Mouse (Mus musculus): ENCODE results near the gene Slc7a15. TPM values are rescaled to one million over a fixed set of nuclear protein-coding genes. Genes with fewer than 3 reads are reported as not detected.

The Slc7a15 gene
- polyA plus RNA-seq, 1 experiment from 2014 or later, result not detected

DNA sequence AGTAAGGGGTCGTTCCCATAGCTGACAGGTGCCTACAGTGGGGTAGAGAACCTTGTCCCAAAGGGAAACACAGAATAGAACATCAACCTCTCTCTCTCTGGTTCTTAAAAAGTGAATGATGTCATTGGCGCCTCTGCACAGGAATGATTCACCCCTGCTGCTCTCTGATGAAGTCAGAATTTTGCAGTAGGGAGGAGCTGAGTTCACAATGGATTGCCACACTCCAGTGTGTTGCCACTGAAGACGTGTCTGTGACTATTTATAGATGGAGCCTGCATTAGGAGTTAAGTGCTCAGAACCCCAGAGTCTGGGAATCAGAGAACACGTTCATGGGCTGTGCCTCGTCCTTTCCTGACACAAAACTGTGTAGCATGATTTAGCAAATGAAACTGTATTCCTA is 89.2 kb downstream of the Slc7a15 start:
- H3K4me3 ChIP-seq (ENCODE audit: low read depth, low read length), result no peak overlapping the region
- no peaks in the 10 kb centered on the region for H3K36me3 ChIP-seq (ENCODE audit: control insufficient read depth, insufficient read depth, low read length)
- no peak overlapping the region for H3K4me2 ChIP-seq (ENCODE audit: low read depth, severe bottlenecking)
- ATAC-seq (ENCODE audit: insufficient number of reproducible peaks, low FRiP score, low TSS enrichment, low read depth) (no peak), DNase-seq (ENCODE audit: low spot score) (no peak)
- no peaks in the 10 kb centered on the region for H3K9me3 ChIP-seq (ENCODE audit: control insufficient read depth, low read length)
- H3K27ac ChIP-seq (replicated peaks; ENCODE audit: low read depth, low read length), result no peak overlapping the region
- H3K9ac ChIP-seq (ENCODE audit: low read length), result no peak overlapping the region
- no peaks in the 10 kb centered on the region for H3K4me1 ChIP-seq (ENCODE audit: control insufficient read depth, insufficient read depth, low read length)
- H3K27me3 ChIP-seq (ENCODE audit: control insufficient read depth, insufficient read depth, low read length), result no peaks in the 10 kb centered on the region
- WGBS, result 75% methylated on average over 5 of the region's 5 CpGs

DNA sequence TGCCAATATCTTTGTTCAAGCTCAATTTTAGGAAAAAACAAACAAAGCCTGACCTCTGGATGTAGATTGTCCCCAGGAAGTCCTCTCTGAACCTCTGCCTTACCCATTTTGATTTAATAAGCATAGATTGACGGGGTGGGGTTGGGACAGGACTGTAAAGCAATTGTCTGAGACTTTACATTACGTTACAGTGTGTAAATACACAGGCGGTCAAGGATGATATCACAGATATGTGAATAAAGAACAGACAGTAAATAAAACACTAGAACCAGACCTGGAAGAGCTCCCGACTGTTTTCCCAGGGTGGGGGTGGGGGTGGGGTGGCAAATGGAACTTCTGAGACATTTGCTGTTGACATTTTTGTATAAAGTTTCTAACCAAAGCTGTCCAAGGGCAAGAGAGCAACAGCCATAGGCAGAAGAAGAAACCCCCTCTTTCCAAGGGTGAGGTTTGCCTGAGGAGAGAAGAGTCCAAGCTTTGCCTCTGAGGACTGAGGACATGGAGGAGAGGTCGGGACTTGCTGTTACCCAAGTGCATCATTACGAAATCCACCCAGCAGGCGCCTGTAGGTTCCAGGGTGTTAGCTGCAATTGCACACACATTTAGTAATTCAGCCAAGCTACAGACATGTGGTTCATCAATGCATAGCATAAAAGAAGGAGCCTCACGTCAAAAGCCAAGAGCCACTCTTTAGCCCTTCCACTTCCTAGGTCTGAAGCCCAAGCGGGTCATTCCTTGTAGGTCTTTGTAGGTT is 91.7 kb downstream of the Slc7a15 start:
- Histone ChIP-seq H3K9me3 (ENCODE audit: control insufficient read depth, low read length) (no peaks in the 10 kb centered on the region), H3K4me1 (ENCODE audit: control insufficient read depth, insufficient read depth, low read length) (no peaks in the 10 kb centered on the region), H3K36me3 (ENCODE audit: control insufficient read depth, insufficient read depth, low read length) (no peaks in the 10 kb centered on the region), H3K27ac (replicated peaks; ENCODE audit: low read depth, low read length) (no peak overlapping the region), H3K4me2 (ENCODE audit: low read depth, severe bottlenecking) (no peak overlapping the region), H3K27me3 (ENCODE audit: control insufficient read depth, insufficient read depth, low read length) (no peaks in the 10 kb centered on the region), H3K9ac (ENCODE audit: low read length) (no peak overlapping the region), H3K4me3 (ENCODE audit: low read depth, low read length) (no peak overlapping the region)
- ATAC-seq (ENCODE audit: insufficient number of reproducible peaks, low FRiP score, low TSS enrichment, low read depth) (no peak), DNase-seq (ENCODE audit: low spot score) (no peak)
- 85% methylated on average over 9 of the region's 9 CpGs for WGBS

- ATAC-seq (ENCODE audit: insufficient number of reproducible peaks, low FRiP score, low TSS enrichment, low read depth) (no peak), DNase-seq (ENCODE audit: low spot score) (no peak)
- Histone ChIP-seq H3K36me3 (ENCODE audit: control insufficient read depth, insufficient read depth, low read length) (no peaks in the 10 kb centered on the region), H3K9me3 (ENCODE audit: control insufficient read depth, low read length) (no peaks in the 10 kb centered on the region), H3K9ac (ENCODE audit: low read length) (no peak overlapping the region), H3K27me3 (ENCODE audit: control insufficient read depth, insufficient read depth, low read length) (no peaks in the 10 kb centered on the region), H3K4me1 (ENCODE audit: control insufficient read depth, insufficient read depth, low read length) (peaks cover 5% of the 10 kb centered on the region; the same call in 1 of the 2 replicates), H3K4me3 (ENCODE audit: low read depth, low read length) (no peak overlapping the region), H3K4me2 (ENCODE audit: low read depth, severe bottlenecking) (no peak overlapping the region), H3K27ac (replicated peaks; ENCODE audit: low read depth, low read length) (no peak overlapping the region)
- WGBS, result 87% methylated on average over 6 of the region's 6 CpGs
These were observed 94.7 kb downstream of the Slc7a15 start for GRCm38 (mm10) chr12:8504131-8504530.

DNA sequence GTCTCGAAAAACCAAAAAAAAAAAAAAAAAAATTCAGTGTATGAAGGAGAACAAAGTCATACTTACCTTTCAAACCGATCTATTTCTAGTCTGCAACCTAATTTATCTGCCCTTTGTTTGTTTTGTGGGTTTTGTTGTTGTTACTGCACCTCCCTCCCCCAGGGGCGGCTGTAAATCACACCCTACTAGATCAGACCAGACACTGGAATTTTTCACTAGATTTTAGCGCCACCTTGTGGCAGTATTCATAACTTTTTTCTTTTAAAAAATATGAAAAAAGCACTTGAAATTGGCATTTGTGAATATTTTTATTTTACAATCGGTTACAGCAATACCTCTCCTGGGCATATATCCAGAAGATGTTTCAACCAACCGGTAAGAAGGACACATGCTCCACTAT is 96.3 kb downstream of the Slc7a15 start:
- Histone ChIP-seq H3K27me3 (ENCODE audit: control insufficient read depth, insufficient read depth, low read length) (no peaks in the 10 kb centered on the region), H3K36me3 (ENCODE audit: control insufficient read depth, insufficient read depth, low read length) (no peaks in the 10 kb centered on the region), H3K9me3 (ENCODE audit: control insufficient read depth, low read length) (no peaks in the 10 kb centered on the region), H3K4me1 (ENCODE audit: control insufficient read depth, insufficient read depth, low read length) (peaks cover 9% of the 10 kb centered on the region; the same call in 1 of the 2 replicates), H3K4me2 (ENCODE audit: low read depth, severe bottlenecking) (no peak overlapping the region), H3K4me3 (ENCODE audit: low read depth, low read length) (no peak overlapping the region), H3K9ac (ENCODE audit: low read length) (no peak overlapping the region), H3K27ac (replicated peaks; ENCODE audit: low read depth, low read length) (no peak overlapping the region)
- DNase-seq (ENCODE audit: low spot score) (peak; percentile 70), ATAC-seq (ENCODE audit: insufficient number of reproducible peaks, low FRiP score, low TSS enrichment, low read depth) (no peak)
- WGBS, result 12% methylated on average over 6 of the region's 6 CpGs

- no peak for ATAC-seq (ENCODE audit: insufficient number of reproducible peaks, low FRiP score, low TSS enrichment, low read depth)
- H3K9ac ChIP-seq (ENCODE audit: low read length), result no peak overlapping the region
These were observed 97.1 kb downstream of the Slc7a15 start for GRCm38 (mm10) chr12:8501571-8502305.

DNA sequence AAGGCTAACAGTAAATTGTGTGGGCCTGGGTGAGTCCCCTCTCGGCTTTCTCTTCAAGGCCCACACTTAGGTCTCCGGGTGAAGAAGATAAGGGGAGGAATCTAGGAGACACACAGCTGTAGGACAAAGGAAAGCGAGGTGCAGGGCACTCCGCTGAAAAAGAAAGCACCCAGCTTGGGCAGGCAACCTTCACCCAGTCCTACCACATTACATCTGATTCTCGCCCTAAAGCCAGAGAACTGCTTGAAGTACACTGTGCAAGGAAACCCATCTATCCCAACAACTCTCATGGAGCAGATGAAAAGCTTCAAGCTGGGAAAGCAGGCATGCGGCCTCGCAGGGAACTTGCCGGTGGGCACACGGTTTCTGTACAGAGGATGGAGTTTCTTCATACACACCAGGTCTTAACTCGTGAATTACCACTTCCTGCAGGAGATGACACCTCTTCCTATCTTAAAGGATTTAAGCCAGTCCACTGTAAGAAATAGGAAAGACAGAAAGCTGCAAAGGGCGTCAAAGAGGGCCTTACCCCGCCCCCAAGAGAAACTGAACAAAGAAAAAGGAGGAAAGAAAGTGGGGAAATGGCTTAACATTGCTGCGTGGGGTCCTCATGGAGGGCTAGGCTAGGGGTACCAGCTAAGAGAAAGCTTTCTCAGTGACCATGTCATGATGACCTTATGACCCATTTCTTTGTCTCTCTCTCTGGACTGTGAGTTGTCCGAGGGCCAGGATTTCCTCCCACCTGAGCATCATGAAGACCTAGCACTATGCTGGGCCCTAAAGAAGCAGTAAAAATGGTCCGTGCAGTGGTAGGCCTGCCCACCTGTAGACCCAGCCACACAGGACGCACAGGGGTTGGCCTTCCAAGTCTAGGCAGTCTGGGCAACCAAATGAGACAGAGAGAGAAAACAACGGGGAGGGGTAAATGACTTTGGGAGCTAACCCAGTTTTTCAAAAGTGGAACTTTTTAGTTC is 98.0 kb downstream of the Slc7a15 start:
- H3K9ac ChIP-seq (ENCODE audit: low read length), result peak overlapping the region; percentile 59
- no peak for ATAC-seq (ENCODE audit: insufficient number of reproducible peaks, low FRiP score, low TSS enrichment, low read depth)
- DNase-seq (ENCODE audit: low spot score), result peak; percentile 47
- peak overlapping the region; percentile 95 for H3K4me2 ChIP-seq (ENCODE audit: low read depth, severe bottlenecking)
- no peaks in the 10 kb centered on the region for H3K36me3 ChIP-seq (ENCODE audit: control insufficient read depth, insufficient read depth, low read length)
- H3K9me3 ChIP-seq (ENCODE audit: control insufficient read depth, low read length), result no peaks in the 10 kb centered on the region
- no peak overlapping the region for H3K27ac ChIP-seq (replicated peaks; ENCODE audit: low read depth, low read length)
- no peaks in the 10 kb centered on the region for H3K27me3 ChIP-seq (ENCODE audit: control insufficient read depth, insufficient read depth, low read length)
- peaks cover 21% of the 10 kb centered on the region for H3K4me1 ChIP-seq (ENCODE audit: control insufficient read depth, insufficient read depth, low read length)
- WGBS, result 51% methylated on average over 17 of the region's 17 CpGs
- peak overlapping the region; percentile 78 for H3K4me3 ChIP-seq (ENCODE audit: low read depth, low read length)

More at GRCm38 (mm10) chr12:8501571-8502305, 97.1 kb downstream of the Slc7a15 start:
- 89% methylated on average over 14 of the region's 14 CpGs for WGBS
- Histone ChIP-seq H3K4me1 (ENCODE audit: control insufficient read depth, insufficient read depth, low read length) (peaks cover 13% of the 10 kb centered on the region), H3K36me3 (ENCODE audit: control insufficient read depth, insufficient read depth, low read length) (no peaks in the 10 kb centered on the region), H3K4me2 (ENCODE audit: low read depth, severe bottlenecking) (no peak overlapping the region), H3K9me3 (ENCODE audit: control insufficient read depth, low read length) (no peaks in the 10 kb centered on the region), H3K27ac (replicated peaks; ENCODE audit: low read depth, low read length) (no peak overlapping the region), H3K27me3 (ENCODE audit: control insufficient read depth, insufficient read depth, low read length) (no peaks in the 10 kb centered on the region), H3K4me3 (ENCODE audit: low read depth, low read length) (no peak overlapping the region)
- no peak for DNase-seq (ENCODE audit: low spot score)

GRCm38 (mm10) chr12:8499871-8500596 is 98.8 kb downstream of the Slc7a15 start, which contains the start of gene Rhob:
TSS of gene Rhob (minus strand) at chr12:8500009.
- peak within 1 kb of the TSS; percentile 96 for H3K27ac ChIP-seq (replicated peaks; ENCODE audit: low read depth, low read length)
- no peaks in the 10 kb centered on the region for H3K9me3 ChIP-seq (ENCODE audit: control insufficient read depth, low read length)
- H3K27me3 ChIP-seq (ENCODE audit: control insufficient read depth, insufficient read depth, low read length), result no peaks in the 10 kb centered on the region
- H3K4me1 ChIP-seq (ENCODE audit: control insufficient read depth, insufficient read depth, low read length), result peaks cover 23% of the 10 kb centered on the region
- no peaks in the 10 kb centered on the region for H3K36me3 ChIP-seq (ENCODE audit: control insufficient read depth, insufficient read depth, low read length)
- peak within 1 kb of the TSS; percentile 90 for H3K9ac ChIP-seq (ENCODE audit: low read length)
- DNase-seq (ENCODE audit: low spot score), result peak; percentile 94
- peak; percentile 97 for ATAC-seq (ENCODE audit: insufficient number of reproducible peaks, low FRiP score, low TSS enrichment, low read depth)
- H3K4me3 ChIP-seq (ENCODE audit: low read depth, low read length), result peak within 1 kb of the TSS; percentile 78
- H3K4me2 ChIP-seq (ENCODE audit: low read depth, severe bottlenecking), result peak within 1 kb of the TSS; percentile 95
- WGBS, result under 1% methylated on average over 56 of the region's 56 CpGs
